Mouse (Mus musculus) hindbrain, embryonic 15.5 days (tissue): ENCODE results near the gene Mcat. TPM values are rescaled to one million over a fixed set of nuclear protein-coding genes. Genes with fewer than 3 reads are reported as not detected.

Experiments used
- ATAC-seq: fragments of 200-750 bp; cut with Nextera tagmentation; 2 replicates; pipeline ENCODE4 v1.8.0; 2017; ENCODE audit warnings: low read depth, moderate number of reproducible peaks, moderate TSS enrichment; ENCODE audit not compliant: low FRiP score
- H3K27ac ChIP-seq: fragments of 300-500 bp; sonication (generic); replicated peaks from 2 replicates; pipeline ENCODE4 v1.5.1; 2015; ENCODE audit warnings: mild to moderate bottlenecking, inconsistent platforms
- H3K27me3 ChIP-seq: fragments of 300-500 bp; sonication (generic); 2 replicates; pipeline ENCODE4 v1.6.1; 2015; ENCODE audit warnings: control low read depth, inconsistent platforms
- H3K36me3 ChIP-seq: fragments of 300-500 bp; sonication (generic); 2 replicates; pipeline ENCODE4 v1.6.1; 2015; ENCODE audit warnings: control low read depth, inconsistent platforms
- H3K4me1 ChIP-seq: fragments of 300-500 bp; sonication (generic); replicated peaks from 2 replicates; pipeline ENCODE4 v1.6.1; 2015; ENCODE audit warnings: control low read depth, inconsistent platforms
- H3K4me2 ChIP-seq: fragments of 300-500 bp; sonication (generic); 2 replicates; pipeline ENCODE4 v1.6.1; 2015; ENCODE audit warnings: moderate library complexity, mild to moderate bottlenecking, inconsistent platforms
- H3K4me3 ChIP-seq: fragments of 300-500 bp; sonication (generic); 2 replicates; pipeline ENCODE4 v1.5.1; 2015; ENCODE audit warnings: mild to moderate bottlenecking, inconsistent platforms
- H3K9ac ChIP-seq: fragments of 300-500 bp; sonication (generic); 2 replicates; pipeline ENCODE4 v1.6.1; 2015; ENCODE audit warnings: inconsistent platforms
- H3K9me3 ChIP-seq: fragments of 300-500 bp; sonication (generic); 2 replicates; pipeline ENCODE4 v1.6.1; 2016; ENCODE audit warnings: control low read depth, inconsistent platforms
- whole genome bisulfite sequencing: fragments of 180-500 bp; shearing (Covaris S2); methylation state at CpG from one replicate; pipeline ENCODE4 v1.1.7; 2015; 5-methylcytosine and 5-hydroxymethylcytosine counted together
- polyA plus RNA-seq: library from polyadenylated mRNA; unstranded; fragments of >200 nt; fragmentation: Nextera tagmentation; extraction: Ambion mirVana; gene quantifications from 2 replicates; pipeline ENCODE4 v1.2.1, GENCODE M21; 2015

Mcat gene
- polyA plus RNA-seq, 1 experiment from 2014 or later = 33.1 TPM

DNA sequence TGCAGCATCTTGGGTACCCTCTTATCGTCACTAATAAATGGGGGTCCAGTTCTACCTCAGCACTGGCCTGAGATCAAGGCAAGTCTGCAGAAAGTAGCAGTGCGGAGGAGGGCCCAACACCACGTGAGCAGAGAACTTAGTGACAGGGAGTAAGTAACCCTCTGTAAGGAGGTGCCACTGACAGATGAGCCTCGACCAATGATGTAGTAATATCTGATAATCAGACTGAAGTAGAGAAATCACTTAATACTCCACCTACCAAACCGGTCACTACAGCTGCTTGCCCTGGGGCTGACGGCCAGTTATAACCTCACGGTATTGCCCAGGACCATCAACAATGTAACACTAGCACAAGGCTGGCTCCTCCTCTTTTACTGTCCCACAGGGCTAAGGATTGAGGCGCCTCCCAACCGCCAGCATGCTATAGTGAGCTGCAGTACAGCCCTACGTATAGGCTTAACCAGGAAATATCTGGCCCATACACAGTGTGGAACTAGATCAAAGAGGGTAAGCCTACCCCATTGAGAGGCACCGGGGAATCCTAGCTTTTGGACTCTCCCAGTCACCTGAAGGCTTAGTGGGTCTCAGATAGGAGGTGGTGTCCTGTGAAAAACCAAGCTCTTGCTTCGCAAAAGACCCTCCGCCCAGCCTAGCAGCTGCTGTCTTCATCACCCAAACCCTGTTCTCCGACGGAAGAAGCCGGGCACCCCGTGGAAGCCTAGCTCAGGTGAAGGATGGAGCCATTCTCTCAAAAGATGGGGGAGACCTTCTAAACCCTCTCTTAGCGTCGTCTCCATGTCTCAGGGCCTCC is 30.3 kb upstream of the Mcat start:
- H3K9ac ChIP-seq = peak overlapping the region; percentile 69
- H3K27me3 ChIP-seq = no peaks in the 10 kb centered on the region
- WGBS = 11% methylated on average over 19 of the region's 19 CpGs
- ATAC-seq = peak; percentile 69
- peak overlapping the region; percentile 66 for H3K4me2 ChIP-seq
- 0 out of 2 replicates have a peak overlapping the region, but pooled peaks have one; percentile 78 for H3K27ac ChIP-seq
- H3K36me3 ChIP-seq = no peaks in the 10 kb centered on the region
- peaks cover 28% of the 10 kb centered on the region for H3K4me1 ChIP-seq
- peak overlapping the region; percentile 65 for H3K4me3 ChIP-seq
- H3K9me3 ChIP-seq = no peaks in the 10 kb centered on the region

DNA sequence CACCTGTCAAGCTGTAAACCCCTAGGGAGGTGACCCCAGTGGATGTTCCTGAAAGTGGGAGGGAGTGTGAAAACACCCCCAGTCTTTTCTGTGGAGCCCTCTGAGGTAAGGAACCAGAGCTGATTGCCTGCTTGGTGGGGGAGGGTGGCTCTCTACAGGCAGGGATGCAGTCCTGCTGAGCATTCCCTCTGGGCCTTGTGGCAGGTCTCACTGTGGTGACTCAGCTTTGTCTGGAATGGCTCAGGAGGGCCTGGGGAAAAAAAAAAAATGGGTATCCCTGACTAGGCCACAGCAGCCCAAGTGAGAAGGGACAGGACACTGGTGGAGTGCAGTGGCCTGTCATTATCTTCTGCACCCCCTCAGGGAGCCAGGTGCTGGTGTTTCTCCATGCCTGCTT is 29.6 kb upstream of the Mcat start:
- Histone ChIP-seq H3K9me3 (no peaks in the 10 kb centered on the region), H3K4me1 (peaks cover 28% of the 10 kb centered on the region), H3K4me3 (peak overlapping the region; percentile 65), H3K36me3 (peaks cover 6% of the 10 kb centered on the region; the same call in 1 of the 2 replicates), H3K9ac (0 out of 2 replicates have a peak overlapping the region, but pooled peaks have one; percentile 69), H3K27ac (no peak overlapping the region), H3K27me3 (no peaks in the 10 kb centered on the region), H3K4me2 (peak overlapping the region; percentile 66)
- no peak for ATAC-seq

DNA sequence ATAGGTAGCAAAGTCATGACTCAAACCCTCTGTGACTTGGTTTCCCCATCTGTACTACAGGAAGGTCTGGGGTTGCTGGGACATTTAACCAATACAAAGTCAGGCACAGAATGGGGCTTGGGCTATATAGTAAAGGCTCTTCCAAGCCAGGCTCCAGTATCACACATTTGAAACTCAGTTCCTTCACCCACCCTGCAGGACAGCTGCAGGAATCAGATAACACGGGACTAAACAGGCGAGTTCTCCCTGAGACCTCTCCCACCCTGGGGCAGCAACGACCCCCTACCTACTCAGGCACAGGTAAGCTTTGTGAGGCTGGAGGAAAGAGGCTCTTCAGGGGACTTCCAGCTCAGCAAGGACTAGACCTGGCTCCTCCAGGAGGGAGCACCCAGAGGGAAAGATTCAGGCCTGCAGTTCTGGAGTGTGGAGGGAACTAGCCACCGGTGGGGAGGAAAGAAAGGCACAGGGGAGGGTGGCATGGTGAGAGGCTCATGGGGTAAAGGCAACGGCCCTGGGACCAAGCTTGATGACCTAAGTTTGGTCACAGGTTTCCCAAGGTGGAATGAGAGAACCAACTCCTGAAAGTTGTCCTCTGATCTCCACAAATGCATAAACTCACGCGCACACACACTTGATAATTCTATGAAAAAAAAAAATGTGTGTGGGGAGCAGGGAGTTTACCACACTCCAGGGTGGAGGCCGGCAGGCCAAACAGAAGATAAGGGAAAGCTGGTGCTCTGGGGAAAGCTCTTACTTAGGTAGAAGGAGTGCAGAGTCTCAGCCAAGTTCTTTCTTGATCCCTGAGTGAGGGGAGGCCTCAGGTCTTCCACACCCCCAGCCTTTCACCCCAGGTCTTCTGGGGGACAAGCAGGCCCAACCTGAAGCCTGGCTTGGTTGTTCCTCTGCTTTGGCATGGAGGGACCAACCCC is 28.9 kb upstream of the Mcat start:
- Histone ChIP-seq H3K27ac (no peak overlapping the region), H3K4me2 (peak overlapping the region; percentile 66), H3K4me1 (peaks cover 28% of the 10 kb centered on the region), H3K36me3 (peaks cover 9% of the 10 kb centered on the region), H3K4me3 (0 out of 2 replicates have a peak overlapping the region, but pooled peaks have one; percentile 65), H3K27me3 (no peaks in the 10 kb centered on the region), H3K9ac (no peak overlapping the region), H3K9me3 (no peaks in the 10 kb centered on the region)
- ATAC-seq = no peak
- WGBS = 84% methylated on average over 8 of the region's 8 CpGs

DNA sequence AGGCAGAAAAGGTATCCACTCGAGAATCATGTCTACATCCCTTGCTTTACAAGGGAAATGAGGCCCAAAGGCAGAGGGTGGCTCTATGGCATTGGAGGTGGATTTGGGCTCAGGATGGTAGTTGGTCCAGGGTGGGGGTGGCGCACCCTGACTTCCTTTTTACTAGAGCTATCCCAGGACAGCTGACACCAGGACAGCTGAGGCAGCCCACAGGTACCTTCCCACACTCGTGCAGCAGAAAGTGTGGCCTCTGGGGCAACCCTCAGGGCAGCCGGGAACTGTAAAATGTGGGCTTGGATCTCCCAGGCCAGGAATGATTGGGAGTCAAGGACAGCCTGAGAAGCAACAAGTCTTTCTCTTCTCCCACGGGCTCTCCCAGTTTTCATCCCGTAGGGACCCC is 28.2 kb upstream of the Mcat start:
- Histone ChIP-seq H3K4me1 (peaks cover 28% of the 10 kb centered on the region), H3K9ac (no peak overlapping the region), H3K9me3 (no peaks in the 10 kb centered on the region), H3K27me3 (no peaks in the 10 kb centered on the region), H3K4me3 (no peak overlapping the region), H3K27ac (no peak overlapping the region), H3K36me3 (peaks cover 17% of the 10 kb centered on the region), H3K4me2 (no peak overlapping the region)
- no peak for ATAC-seq
- 88% methylated on average over 6 of the region's 6 CpGs for WGBS

DNA sequence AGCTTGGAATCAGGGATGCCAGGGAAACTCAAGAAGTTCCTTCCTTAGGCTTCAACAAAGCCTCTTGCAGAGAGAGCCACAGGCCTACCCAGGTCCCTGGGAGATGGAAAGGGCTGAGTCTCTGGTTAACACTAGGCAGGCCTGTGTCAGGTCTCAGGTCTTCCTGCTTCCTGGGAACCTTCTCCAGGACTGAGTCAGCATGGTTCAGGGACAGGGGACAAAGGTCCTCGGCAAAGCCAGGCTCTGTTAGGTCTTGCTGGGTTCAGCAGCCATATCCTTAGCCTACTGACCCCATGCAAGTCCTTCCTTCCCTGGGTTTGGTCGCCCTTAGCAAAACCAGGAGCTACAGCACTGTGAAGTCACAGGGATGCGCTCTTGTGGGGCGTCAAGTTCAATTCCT is 27.3 kb upstream of the Mcat start:
- H3K36me3 ChIP-seq = peaks cover 26% of the 10 kb centered on the region
- H3K4me2 ChIP-seq = no peak overlapping the region
- 89% methylated on average over 4 of the region's 4 CpGs for WGBS
- H3K27me3 ChIP-seq = no peaks in the 10 kb centered on the region
- ATAC-seq = no peak
- H3K27ac ChIP-seq = no peak overlapping the region
- H3K4me3 ChIP-seq = no peak overlapping the region
- H3K4me1 ChIP-seq = peaks cover 28% of the 10 kb centered on the region
- no peak overlapping the region for H3K9ac ChIP-seq
- H3K9me3 ChIP-seq = no peaks in the 10 kb centered on the region

DNA sequence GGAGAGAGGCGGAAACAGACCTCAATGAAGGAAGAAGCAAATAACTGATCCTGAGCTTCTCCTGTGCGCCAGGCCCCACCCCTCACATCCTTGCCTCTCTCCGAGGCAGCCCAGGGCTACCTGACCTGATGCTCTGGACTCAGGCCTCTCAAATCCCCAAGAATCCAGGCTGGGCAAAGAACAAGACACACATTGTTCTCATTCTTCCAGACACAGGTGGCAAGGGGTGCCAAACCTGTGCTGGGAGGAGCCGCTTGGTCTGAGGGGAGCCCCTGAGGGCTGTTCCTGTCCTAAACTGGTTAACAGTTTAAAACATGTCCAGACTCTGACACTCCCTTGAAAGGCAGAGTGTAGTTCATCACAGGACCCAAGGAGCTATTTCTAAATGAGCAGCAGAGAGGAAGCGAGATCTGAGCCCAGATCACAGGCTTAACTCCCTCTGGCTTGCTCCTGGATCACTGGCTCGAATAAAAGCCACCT is 21.2 kb upstream of the Mcat start:
- Histone ChIP-seq H3K27ac (no peak overlapping the region), H3K36me3 (peaks cover 77% of the 10 kb centered on the region), H3K4me2 (no peak overlapping the region), H3K9ac (no peak overlapping the region), H3K27me3 (no peaks in the 10 kb centered on the region), H3K4me3 (no peak overlapping the region), H3K9me3 (no peaks in the 10 kb centered on the region), H3K4me1 (no peaks in the 10 kb centered on the region)
- no peak for ATAC-seq
- WGBS = 92% methylated on average over 6 of the region's 6 CpGs

DNA sequence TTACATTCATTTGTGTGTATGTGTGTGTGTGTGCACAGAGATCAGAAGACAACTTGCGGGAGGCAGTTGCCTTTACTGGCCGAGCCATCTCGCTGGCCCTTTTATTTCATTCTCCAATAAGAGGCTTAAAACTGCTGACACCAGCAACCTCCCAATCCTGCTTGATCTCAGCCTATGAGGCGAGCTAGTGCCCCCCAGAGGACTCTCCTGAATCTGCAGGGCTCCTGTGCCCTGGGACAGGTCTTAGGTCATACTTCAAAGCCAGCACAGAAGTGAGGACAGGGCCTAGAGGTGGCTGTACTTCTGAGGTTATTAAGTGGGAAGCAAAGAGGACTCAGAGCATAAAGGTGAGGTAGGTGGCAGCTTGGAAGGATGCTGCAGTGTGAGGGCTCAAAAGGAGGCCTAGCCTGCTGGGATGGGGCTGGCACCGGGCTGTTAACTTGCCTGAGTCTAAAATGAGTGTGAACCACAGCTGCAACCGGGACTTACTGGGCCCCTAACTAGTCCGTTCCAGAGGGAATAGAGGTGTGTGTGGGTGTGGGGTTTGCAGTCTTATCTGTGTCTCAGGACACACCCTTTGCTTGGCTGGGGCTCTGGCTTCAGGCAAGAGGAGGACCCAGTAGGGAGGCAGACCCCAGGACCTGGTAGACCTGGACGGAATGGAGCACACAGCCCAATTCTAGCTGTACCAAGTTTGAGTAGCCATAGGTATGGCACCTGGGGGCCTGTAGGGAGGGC is 20.0 kb upstream of the Mcat start:
- WGBS = 75% methylated on average over 8 of the region's 8 CpGs
- no peak overlapping the region for H3K9ac ChIP-seq
- no peaks in the 10 kb centered on the region for H3K27me3 ChIP-seq
- ATAC-seq = no peak
- H3K27ac ChIP-seq = no peak overlapping the region
- no peaks in the 10 kb centered on the region for H3K4me1 ChIP-seq
- no peak overlapping the region for H3K4me3 ChIP-seq
- no peaks in the 10 kb centered on the region for H3K9me3 ChIP-seq
- H3K4me2 ChIP-seq = no peak overlapping the region
- peaks cover 81% of the 10 kb centered on the region for H3K36me3 ChIP-seq

DNA sequence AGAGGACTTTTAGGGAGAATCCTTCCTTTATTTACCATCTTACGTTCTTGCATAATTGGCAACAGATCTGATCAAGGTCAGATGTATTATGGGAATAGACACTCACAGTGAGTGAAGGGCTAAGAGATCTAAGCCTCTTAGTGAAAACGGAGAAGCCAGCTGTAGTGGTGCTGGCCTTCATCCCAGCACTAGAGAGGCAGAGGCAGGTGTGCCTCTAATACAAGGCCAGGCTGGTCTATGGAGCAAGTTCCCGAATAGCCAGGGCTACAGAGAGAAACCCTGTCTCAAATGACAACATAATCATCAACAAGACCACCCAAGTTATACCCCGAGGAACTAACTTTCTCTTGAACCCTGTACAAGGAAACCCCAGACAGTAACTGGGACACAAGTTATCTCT is 19.3 kb upstream of the Mcat start:
- Histone ChIP-seq H3K36me3 (peaks cover 79% of the 10 kb centered on the region), H3K9ac (no peak overlapping the region), H3K4me3 (no peak overlapping the region), H3K27me3 (no peaks in the 10 kb centered on the region), H3K4me1 (no peaks in the 10 kb centered on the region), H3K9me3 (no peaks in the 10 kb centered on the region), H3K4me2 (no peak overlapping the region), H3K27ac (no peak overlapping the region)
- 89% methylated on average over 4 of the region's 4 CpGs for WGBS
- ATAC-seq = no peak

DNA sequence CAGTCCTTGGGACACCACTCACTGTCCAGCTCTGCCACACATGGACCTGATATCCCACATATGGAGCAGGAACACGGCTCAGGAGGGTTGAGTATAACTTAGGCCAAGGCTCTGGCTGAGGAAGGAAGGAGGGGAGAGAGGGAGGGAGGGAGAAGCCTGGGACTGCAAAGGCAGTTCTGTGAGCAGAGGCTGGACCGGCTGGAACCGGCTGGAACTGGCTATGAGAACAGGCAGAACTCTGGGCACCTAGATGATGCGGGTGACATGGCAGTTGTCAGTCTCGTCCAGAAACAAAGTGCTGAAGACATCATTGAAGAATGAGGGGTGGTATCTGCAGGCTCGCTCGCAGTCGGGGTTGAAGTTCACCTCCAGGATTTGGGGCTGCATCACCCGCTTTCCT is 13.1 kb upstream of the Mcat start:
- no peaks in the 10 kb centered on the region for H3K9me3 ChIP-seq
- peaks cover 51% of the 10 kb centered on the region for H3K36me3 ChIP-seq
- no peak for ATAC-seq

DNA sequence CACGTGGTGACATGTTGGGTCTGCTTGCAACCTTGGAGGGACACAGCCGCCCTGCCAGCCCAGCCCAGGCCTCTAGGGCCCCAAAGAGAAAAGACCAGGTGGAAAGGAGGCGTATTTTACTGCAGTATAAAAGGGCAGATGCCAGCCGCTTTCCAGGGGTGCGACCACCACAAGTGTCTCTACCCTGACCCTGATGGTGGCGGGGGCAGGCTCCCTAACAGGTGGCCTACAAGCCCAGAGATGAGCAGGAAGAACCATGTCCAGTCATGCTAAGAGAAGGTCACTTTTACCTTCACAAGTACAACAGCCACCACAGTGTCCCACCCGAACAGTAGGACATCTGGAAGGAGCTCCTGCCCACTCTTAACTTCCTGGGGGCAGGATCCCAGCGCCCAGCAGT is 12.0 kb upstream of the Mcat start:
- no peak overlapping the region for H3K4me2 ChIP-seq
- no peak for ATAC-seq
- H3K27ac ChIP-seq = no peak overlapping the region
- no peaks in the 10 kb centered on the region for H3K27me3 ChIP-seq
- H3K4me1 ChIP-seq = no peaks in the 10 kb centered on the region
- peaks cover 40% of the 10 kb centered on the region for H3K36me3 ChIP-seq
- no peak overlapping the region for H3K4me3 ChIP-seq
- WGBS = 94% methylated on average over 8 of the region's 8 CpGs
- no peak overlapping the region for H3K9ac ChIP-seq
- no peaks in the 10 kb centered on the region for H3K9me3 ChIP-seq

More for the DNA sequence above, 13.1 kb upstream of the Mcat start:
- Histone ChIP-seq H3K4me1 (no peaks in the 10 kb centered on the region), H3K4me3 (no peak overlapping the region), H3K9ac (no peak overlapping the region), H3K27me3 (no peaks in the 10 kb centered on the region), H3K27ac (no peak overlapping the region), H3K4me2 (no peak overlapping the region)
- 94% methylated on average over 9 of the region's 9 CpGs for WGBS

DNA sequence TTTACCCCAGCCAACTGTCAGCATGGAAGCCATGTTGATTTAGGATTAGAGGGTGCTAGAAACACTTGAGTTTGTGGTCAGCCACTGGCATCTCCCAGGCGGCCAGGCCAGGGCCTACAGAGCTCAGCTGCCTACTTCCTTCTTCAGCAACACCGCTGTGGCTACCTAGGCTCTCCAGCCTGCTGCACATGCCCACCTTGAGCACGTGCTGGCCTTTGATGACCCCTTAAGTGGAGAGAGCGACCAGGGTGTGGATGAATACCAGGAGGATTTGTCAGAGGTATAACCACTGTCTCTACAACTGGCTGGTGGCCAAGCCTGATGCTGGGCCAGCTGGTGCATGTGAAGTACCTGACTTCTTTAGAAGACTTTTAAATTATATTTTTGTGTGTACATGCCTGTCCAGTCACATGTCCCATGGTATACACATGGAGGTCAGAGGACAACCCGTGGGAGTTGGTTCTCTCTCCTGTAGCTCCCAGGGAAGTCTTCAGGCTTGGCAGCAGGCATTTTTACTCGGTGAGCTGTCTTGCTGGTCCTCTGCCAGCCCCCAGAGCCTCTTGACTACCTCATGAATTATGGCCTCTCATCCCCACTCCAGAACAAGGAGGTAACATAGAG is 11.3 kb upstream of the Mcat start:
- no peak overlapping the region for H3K27ac ChIP-seq
- no peaks in the 10 kb centered on the region for H3K4me1 ChIP-seq
- WGBS = 85% methylated on average over 6 of the region's 6 CpGs
- no peak overlapping the region for H3K9ac ChIP-seq
- ATAC-seq = no peak
- H3K27me3 ChIP-seq = no peaks in the 10 kb centered on the region
- no peaks in the 10 kb centered on the region for H3K9me3 ChIP-seq
- peaks cover 33% of the 10 kb centered on the region for H3K36me3 ChIP-seq
- H3K4me2 ChIP-seq = no peak overlapping the region
- H3K4me3 ChIP-seq = no peak overlapping the region
